Mouse (Mus musculus): ENCODE data around the gene Hoxc12. TPM values are rescaled to one million over a fixed set of nuclear protein-coding genes. Genes with fewer than 3 reads are reported as not detected.

The Hoxc12 gene
- polyA plus RNA-seq, 1 experiment, result not detected

- no peak overlapping the region for H3K4me3 ChIP-seq (ENCODE audit: extremely low read depth, insufficient read depth, insufficient read length)
- peaks cover 25% of the 10 kb centered on the region for H3K27me3 ChIP-seq (ENCODE audit: control insufficient read depth, insufficient read depth, low read length)
- TF ChIP-seq POLR2A (IDR thresholded peaks at IDR 0.05; ENCODE audit: low read depth, low read length) (no peak), CTCF (IDR thresholded peaks at IDR 0.05; ENCODE audit: extremely low read depth, insufficient read depth, insufficient read length, insufficient replicate concordance) (no peak)
- H3K4me1 ChIP-seq (ENCODE audit: control insufficient read depth, insufficient read depth, insufficient read length), result no peaks in the 10 kb centered on the region
- no peaks in the 10 kb centered on the region for H3K36me3 ChIP-seq (ENCODE audit: control insufficient read depth, insufficient read depth, low read length)
- H3K27ac ChIP-seq (ENCODE audit: insufficient read depth, low read length), result no peak overlapping the region
- no peak for DNase-seq (ENCODE audit: low read depth in 1 of 2, low spot score in 2 of 2)
- 8% methylated on average over 20 of the region's 20 CpGs for WGBS
These were observed 18.5 kb upstream of the Hoxc12 start for GRCm38 (mm10) chr15:102917972-102918572.

- no peak for TF ChIP-seq POLR2A (IDR thresholded peaks at IDR 0.05; ENCODE audit: low read depth, low read length)
- TF ChIP-seq CTCF (IDR thresholded peaks at IDR 0.05; ENCODE audit: extremely low read depth, insufficient read depth, insufficient read length, insufficient replicate concordance), result no peak
- Histone ChIP-seq H3K4me3 (ENCODE audit: extremely low read depth, insufficient read depth, insufficient read length) (no peak overlapping the region), H3K27me3 (ENCODE audit: control insufficient read depth, insufficient read depth, low read length) (peaks cover 22% of the 10 kb centered on the region), H3K36me3 (ENCODE audit: control insufficient read depth, insufficient read depth, low read length) (no peaks in the 10 kb centered on the region), H3K4me1 (ENCODE audit: control insufficient read depth, insufficient read depth, insufficient read length) (no peaks in the 10 kb centered on the region), H3K27ac (ENCODE audit: insufficient read depth, low read length) (no peak overlapping the region)
- DNase-seq (ENCODE audit: low read depth in 1 of 2, low spot score in 2 of 2), result no peak
- 9% methylated on average over 7 of the region's 7 CpGs for WGBS
These were observed 17.8 kb upstream of the Hoxc12 start for GRCm38 (mm10) chr15:102918611-102919265.

GRCm38 (mm10) chr15:102919336-102920180 is 17.0 kb upstream of the Hoxc12 start:
- peaks cover 22% of the 10 kb centered on the region for H3K27me3 ChIP-seq (ENCODE audit: control insufficient read depth, insufficient read depth, low read length)
- DNase-seq (ENCODE audit: low read depth in 1 of 2, low spot score in 2 of 2), result no peak

GRCm38 (mm10) chr15:102920619-102921018 is 15.9 kb upstream of the Hoxc12 start:
- 6% methylated on average over 20 of the region's 20 CpGs for WGBS
- H3K27me3 ChIP-seq (ENCODE audit: control insufficient read depth, insufficient read depth, low read length), result peaks cover 25% of the 10 kb centered on the region
- DNase-seq (ENCODE audit: low read depth in 1 of 2, low spot score in 2 of 2), result no peak

More at GRCm38 (mm10) chr15:102919336-102920180, 17.0 kb upstream of the Hoxc12 start:
- Histone ChIP-seq H3K36me3 (ENCODE audit: control insufficient read depth, insufficient read depth, low read length) (no peaks in the 10 kb centered on the region), H3K4me3 (ENCODE audit: extremely low read depth, insufficient read depth, insufficient read length) (no peak overlapping the region), H3K4me1 (ENCODE audit: control insufficient read depth, insufficient read depth, insufficient read length) (no peaks in the 10 kb centered on the region), H3K27ac (ENCODE audit: insufficient read depth, low read length) (no peak overlapping the region)
- no peak for TF ChIP-seq POLR2A (IDR thresholded peaks at IDR 0.05; ENCODE audit: low read depth, low read length)
- no peak for TF ChIP-seq CTCF (IDR thresholded peaks at IDR 0.05; ENCODE audit: extremely low read depth, insufficient read depth, insufficient read length, insufficient replicate concordance)
- 9% methylated on average over 12 of the region's 12 CpGs for WGBS

GRCm38 (mm10) chr15:102921053-102922011 is 15.2 kb upstream of the Hoxc12 start, which contains the start of gene Hoxc13:
TSS of gene Hoxc13 (plus strand) at chr15:102921103.
- DNase-seq (ENCODE audit: low read depth in 1 of 2, low spot score in 2 of 2), result no peak
- TF ChIP-seq POLR2A (IDR thresholded peaks at IDR 0.05; ENCODE audit: low read depth, low read length), result no peak
- no peak for TF ChIP-seq CTCF (IDR thresholded peaks at IDR 0.05; ENCODE audit: extremely low read depth, insufficient read depth, insufficient read length, insufficient replicate concordance)
- WGBS, result 9% methylated on average over 67 of the region's 88 CpGs
- no peaks in the 10 kb centered on the region for H3K4me1 ChIP-seq (ENCODE audit: control insufficient read depth, insufficient read depth, insufficient read length)
- no peak within 1 kb of the TSS for H3K4me3 ChIP-seq (ENCODE audit: extremely low read depth, insufficient read depth, insufficient read length)
- H3K27ac ChIP-seq (ENCODE audit: insufficient read depth, low read length), result no peak within 1 kb of the TSS
- H3K27me3 ChIP-seq (ENCODE audit: control insufficient read depth, insufficient read depth, low read length), result peaks cover 24% of the 10 kb centered on the region
- no peaks in the 10 kb centered on the region for H3K36me3 ChIP-seq (ENCODE audit: control insufficient read depth, insufficient read depth, low read length)

More at GRCm38 (mm10) chr15:102920619-102921018, 15.9 kb upstream of the Hoxc12 start:
- Histone ChIP-seq H3K4me3 (ENCODE audit: extremely low read depth, insufficient read depth, insufficient read length) (no peak overlapping the region), H3K4me1 (ENCODE audit: control insufficient read depth, insufficient read depth, insufficient read length) (no peaks in the 10 kb centered on the region), H3K36me3 (ENCODE audit: control insufficient read depth, insufficient read depth, low read length) (no peaks in the 10 kb centered on the region), H3K27ac (ENCODE audit: insufficient read depth, low read length) (no peak overlapping the region)
- TF ChIP-seq CTCF (IDR thresholded peaks at IDR 0.05; ENCODE audit: extremely low read depth, insufficient read depth, insufficient read length, insufficient replicate concordance) (no peak), POLR2A (IDR thresholded peaks at IDR 0.05; ENCODE audit: low read depth, low read length) (no peak)

- no peak for DNase-seq (ENCODE audit: low read depth in 1 of 2, low spot score in 2 of 2)
- H3K4me3 ChIP-seq (ENCODE audit: extremely low read depth, insufficient read depth, insufficient read length), result no peak overlapping the region
- TF ChIP-seq CTCF (IDR thresholded peaks at IDR 0.05; ENCODE audit: extremely low read depth, insufficient read depth, insufficient read length, insufficient replicate concordance) (no peak), POLR2A (IDR thresholded peaks at IDR 0.05; ENCODE audit: low read depth, low read length) (no peak)
- H3K27me3 ChIP-seq (ENCODE audit: control insufficient read depth, insufficient read depth, low read length), result peaks cover 24% of the 10 kb centered on the region
- no peaks in the 10 kb centered on the region for H3K4me1 ChIP-seq (ENCODE audit: control insufficient read depth, insufficient read depth, insufficient read length)
- no peak overlapping the region for H3K27ac ChIP-seq (ENCODE audit: insufficient read depth, low read length)
- 5% methylated on average over 24 of the region's 24 CpGs for WGBS
- H3K36me3 ChIP-seq (ENCODE audit: control insufficient read depth, insufficient read depth, low read length), result no peaks in the 10 kb centered on the region
These were observed 14.6 kb upstream of the Hoxc12 start for GRCm38 (mm10) chr15:102922012-102922362.
